Mouse (Mus musculus) spleen, adult 12 weeks (tissue): ENCODE results near the gene Akirin1.

ENCODE experiments used
- DNase-seq: peaks from one replicate; pipeline ENCODE4 v3.0.0; 2022; ENCODE audit warnings: low spot score

The Akirin1 gene

DNA sequence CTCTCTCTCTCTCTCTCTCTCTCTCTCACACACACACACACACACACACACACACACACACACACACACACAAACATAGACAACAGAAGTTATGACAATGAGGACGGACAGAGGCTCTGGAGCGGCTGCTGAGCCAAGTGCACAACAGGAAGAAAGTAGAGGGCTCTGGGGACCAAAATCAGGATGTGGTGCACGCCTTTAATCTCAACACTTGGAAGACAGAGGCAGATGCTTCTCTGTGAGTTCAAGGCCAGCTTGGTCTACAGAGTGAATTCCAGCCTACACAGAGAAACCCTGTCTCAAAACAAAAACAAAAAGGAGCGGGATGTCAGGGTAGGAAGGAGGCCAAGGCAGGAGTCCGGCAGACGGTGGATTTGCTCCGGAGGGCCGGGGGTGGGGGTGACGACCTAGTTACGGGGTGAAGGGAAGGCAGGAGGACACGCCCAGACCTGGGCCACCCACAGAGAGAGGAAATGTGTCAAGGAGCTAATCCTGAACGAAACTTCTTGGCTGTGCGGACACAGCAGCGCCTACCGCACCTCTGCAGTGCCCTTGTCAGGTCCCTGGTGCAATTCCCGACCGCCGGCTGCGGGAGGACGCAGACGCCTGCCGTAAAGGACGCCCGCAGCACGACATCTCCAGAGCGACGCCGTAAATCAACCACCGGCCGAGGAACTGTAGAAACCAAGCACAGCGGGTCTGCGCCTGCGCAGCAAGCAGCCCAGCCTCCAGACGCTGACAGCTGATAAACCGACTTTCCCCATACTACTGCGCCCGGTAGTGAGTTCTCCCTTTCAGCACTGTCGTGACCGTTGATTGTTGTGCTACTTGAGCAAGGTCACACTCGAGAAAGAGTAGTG is 32.3 kb downstream of the Akirin1 start, which contains the start of gene Ndufs5:
TSS of gene Ndufs5 (minus strand) at position 629 of the 860 bp plus-strand sequence.
- peak; percentile 96 for DNase-seq

DNA sequence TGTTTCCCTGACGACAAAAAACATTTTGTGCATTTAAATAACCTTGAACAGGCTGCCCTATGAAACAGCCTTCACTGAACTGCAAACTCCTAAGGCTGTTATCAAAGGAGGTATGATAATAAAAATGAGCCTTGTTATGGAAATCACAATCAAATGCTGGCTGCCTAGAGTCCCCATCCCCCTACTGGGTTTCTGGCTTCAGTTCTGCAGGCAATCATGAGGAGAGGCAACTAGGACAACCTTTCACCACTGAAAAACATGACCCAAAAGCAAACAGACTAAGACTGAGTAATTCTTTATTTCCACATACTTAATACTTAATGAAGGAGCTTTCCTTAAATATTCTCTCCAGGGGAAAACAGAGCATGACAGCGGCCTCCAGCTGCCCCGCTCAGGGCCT is 37.7 kb downstream of the Akirin1 start:
- no peak for DNase-seq

DNA sequence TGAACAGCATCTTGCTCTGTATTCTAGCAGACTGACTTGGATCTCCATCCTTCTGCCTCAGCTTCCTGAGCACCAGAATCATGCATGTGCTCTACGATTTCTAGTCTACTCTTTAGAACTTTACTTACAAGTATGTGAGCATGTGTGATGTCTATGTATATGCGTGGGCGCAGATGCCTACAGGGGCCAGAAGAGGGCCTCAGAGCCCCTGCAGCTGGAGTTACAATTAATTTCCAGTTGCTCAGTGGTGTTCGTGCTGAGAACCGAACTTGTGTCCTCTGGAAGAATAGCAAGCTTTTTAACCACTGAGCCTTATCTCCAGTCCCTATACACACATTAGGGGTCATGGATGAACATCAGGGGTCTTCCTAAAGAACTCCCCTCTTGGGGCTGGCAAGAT is 42.8 kb downstream of the Akirin1 start:
- DNase-seq: no peak

DNA sequence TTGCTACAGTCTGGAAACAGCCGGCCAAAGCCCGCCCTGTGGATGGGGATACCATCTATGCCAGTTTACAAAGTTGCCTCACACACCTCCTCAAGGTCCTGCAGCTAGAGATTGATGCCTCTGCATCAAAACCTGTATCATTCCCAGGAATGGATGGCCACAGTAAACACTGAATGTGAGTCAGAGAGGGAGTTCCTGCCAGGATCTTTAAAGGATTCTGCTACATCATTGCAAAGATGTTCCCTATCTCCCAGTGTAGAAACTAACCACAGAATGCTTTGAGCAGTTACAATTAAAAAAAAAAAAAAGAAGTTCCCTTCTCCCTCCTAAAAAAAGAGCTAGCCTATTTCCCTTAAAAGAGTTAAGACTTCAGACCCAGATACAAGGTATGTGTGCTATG is 44.8 kb downstream of the Akirin1 start:
- no peak for DNase-seq

DNA sequence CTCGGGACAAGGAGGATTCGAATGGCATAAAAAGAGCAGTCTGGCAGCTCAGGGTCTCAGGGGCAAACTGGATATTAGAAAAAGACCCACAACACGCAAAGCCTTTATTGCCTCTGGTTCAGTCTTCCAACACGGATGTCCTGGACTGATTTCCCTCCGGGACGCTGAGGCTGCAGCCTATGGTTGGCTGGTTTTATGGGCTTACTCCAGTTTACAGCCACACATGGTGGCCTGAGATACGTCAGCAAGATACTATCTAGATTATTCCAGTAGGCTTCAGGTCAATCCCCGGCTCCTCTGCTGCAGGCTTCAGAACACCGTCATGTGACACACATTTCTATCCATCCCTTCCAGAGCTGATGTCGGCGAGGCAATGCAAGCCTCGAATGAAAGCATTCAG is 56.8 kb downstream of the Akirin1 start:
- DNase-seq: no peak

DNA sequence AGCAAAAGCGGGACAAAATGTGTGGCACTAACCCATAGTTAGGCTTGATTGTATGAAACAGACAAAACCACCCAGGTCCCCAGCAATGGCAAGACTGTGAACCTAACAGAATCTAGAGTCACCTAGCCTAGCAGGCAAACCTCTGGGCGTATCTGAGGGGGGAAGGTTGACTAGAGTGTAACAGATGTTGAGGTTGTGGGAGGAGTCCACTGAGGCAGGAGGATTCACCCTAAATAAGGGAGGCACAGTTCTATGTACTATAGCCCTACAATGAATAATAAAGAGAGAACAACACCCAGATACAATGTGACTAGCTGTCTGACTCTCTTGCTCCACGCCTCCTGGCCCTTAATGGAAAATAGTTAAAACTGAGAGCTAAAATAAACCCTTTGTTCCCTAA is 58.1 kb downstream of the Akirin1 start:
- DNase-seq: no peak

DNA sequence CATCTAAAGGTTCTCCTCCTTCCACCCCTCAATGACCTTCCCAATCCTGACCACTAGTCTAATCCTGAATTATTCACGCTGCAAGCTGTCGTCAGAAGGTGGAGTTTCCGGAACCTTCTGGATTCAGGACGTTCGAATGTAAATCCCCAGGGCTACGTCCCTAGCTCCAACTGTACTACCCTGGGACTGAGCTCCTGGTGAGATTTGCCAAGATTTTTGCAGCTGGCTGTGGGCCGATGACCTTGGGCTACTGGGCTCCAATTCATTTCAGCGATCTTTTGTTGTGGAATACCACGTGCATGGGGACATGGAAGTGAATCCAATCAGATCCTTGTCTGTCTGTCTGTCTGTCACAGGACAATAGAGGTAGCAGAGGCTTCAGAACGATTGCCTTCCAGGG is 59.8 kb downstream of the Akirin1 start:
- no peak for DNase-seq

DNA sequence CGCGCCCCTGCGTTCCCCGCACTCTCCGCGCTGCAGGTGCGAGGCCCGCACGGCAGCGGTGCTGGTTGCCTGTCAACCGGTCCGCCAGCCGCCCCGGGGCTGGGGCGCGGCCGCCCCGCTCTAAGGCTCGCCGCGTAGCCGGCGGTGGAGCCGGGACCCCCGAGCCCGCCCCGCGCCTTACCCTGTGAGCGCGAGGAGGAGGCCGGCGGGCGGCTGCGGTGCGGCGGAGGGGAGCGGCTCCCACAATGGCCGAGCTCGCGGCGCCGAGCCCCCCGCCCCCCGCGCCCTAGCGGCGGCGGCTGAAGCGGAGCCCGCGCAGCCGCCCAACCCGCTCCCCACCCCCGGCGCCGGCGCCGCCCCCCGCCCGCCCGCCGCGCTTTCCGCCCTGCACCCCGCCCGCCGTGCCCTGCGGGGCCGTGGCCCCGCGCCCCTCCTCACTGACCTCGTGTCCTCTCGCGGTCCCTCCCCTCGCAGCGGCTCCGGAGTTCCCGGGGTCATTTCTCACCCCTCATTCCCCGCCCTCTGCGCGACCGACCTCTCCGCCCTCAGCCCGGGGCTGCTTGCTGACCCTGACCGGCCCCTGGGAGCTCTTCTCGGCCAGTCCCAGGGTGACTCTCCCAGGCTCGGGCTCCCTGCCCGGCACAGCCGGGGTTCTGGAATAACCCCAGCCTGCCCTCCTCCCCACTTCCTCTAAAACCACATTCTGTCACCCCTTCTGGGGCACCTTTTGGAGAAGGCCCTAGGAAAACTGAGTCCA is 62.9 kb downstream of the Akirin1 start:
- no peak for DNase-seq

DNA sequence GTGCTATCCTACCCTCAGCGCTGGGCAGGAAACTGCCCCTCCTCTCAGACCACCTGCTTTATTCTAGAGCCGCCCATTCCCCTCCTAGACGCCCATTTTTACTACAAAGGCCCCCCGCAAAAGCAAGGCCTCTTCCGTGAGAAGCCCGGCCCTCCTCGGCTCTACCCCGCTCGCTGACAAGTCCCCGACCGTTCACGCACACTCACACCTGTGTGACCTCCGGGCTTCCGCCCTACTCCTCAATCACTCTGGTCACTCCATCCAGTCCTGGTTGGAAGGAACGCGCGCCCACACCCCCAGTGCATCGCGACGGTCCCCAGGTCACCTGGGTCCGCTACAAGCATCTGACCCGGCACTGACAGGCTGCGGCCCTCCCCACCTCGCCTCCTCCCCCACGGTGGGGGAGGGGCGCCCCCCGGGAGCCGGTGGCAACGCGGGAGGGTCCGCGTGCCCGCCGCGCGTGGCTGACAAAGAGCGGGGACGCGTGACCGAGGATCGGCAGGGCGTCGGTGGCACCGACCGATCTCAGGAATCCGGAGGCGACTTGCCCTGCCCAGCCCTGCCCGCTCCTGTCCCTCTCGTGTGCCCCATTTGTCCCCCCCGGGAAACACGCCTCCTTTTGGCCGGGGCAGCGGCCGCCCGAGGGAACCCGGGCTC is 63.6 kb downstream of the Akirin1 start:
- no peak for DNase-seq

DNA sequence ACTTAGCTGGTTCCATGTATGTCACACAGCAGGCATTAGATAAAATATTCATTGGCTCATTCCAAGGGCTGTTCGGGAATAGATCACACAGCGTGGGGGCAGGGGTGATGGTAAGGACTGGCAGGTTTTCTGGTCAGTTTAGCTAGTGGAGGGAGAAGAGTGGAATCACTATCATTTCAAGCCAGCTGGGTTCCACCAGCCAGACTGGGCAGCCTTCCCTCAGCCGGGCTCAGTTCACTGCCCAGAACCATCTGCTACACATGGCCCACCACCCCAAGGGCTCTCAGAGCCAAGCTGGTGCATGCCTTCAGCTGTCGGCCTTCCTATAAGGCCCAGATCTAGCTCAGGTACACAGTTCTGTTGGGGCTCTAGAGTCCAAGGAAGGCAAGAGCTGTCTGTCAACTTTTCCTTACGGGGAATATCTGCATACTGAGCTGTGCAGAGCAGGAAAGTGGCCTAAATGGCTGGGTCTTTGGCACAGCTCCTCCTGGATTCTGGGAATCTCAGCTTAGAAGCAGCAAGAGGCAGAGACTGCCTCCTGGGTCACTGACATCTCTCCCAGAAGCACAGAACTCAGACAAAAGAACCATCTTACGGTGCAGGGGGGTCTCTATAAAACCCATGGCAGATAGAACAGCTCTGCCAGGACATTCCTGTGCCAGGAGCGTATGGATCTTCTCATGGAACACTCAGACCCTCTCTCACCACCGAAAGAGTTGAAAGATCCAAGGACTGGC is 64.5 kb downstream of the Akirin1 start:
- no peak for DNase-seq

DNA sequence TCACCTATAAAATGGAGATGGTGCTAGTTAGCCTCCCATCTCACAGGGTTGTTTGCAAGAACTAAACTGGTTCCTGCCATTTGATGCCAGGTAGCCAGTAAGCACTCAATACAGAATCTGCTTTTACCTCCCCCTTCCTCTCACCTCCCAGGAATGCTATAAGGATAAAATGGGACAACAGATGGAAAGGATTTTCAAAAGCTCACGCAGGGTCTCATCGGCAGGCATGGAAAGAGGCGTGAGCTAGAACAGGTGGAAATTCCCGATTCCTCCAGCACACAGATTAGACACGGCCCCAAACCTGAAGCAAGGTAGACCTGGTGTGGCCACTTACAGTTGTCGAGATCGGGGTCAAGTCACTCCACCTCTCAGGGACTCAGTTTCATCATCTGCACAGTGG is 65.1 kb downstream of the Akirin1 start:
- no peak for DNase-seq
